12 mouse cellular contexts compared by ENCODE assay signal in genomic region chr13:119648891-119649698, GRCm38 (mm10). TPM values are rescaled to one million over a fixed set of nuclear protein-coding genes. Genes with fewer than 3 reads are reported as not detected.
DNase-seq lines count a peak whose midpoint lies in the region; ATAC-seq and TF ChIP-seq lines count a peak whose summit lies in the region.
"Had no signal": no experiment of that assay in that cellular context is flagged by ENCODE, and none has a peak within 500 bp of the region (broad histone marks: within the 10 kb centered on the region; RNA-seq: fewer than 3 reads in every experiment).

No protein-coding gene starts in this region.

- no peak overlapping the region for H3ac ChIP-seq in myocyte (ENCODE audit: control insufficient read depth, insufficient read length)

- no peaks in the 10 kb centered on the region for H3K36me3 ChIP-seq in hindbrain, embryonic 14.5 days (replicated peaks; ENCODE audit: control insufficient read depth, insufficient read depth)
- H3K36me3 ChIP-seq in myocyte (ENCODE audit: control insufficient read depth, insufficient read depth): no peaks in the 10 kb centered on the region
- no peaks in the 10 kb centered on the region for H3K36me3 ChIP-seq in lung, postnatal 0 days (ENCODE audit: insufficient read depth, low read length)
- H3K36me3 ChIP-seq in thymus, adult 2 months (ENCODE audit: control insufficient read depth, insufficient read depth, low read length): no peaks in the 10 kb centered on the region
- H3K36me3 ChIP-seq: limb, embryonic 12.5 days had no signal

- TF ChIP-seq EP300 in lung, postnatal 0 days (IDR thresholded peaks at IDR 0.05): no peak

- TF ChIP-seq POLR2A in myocyte (IDR thresholded peaks at IDR 0.05; ENCODE audit: insufficient read length, low read depth): no peak
- no peak for TF ChIP-seq POLR2A in thymus, adult 2 months (IDR thresholded peaks at IDR 0.05; ENCODE audit: control insufficient read depth, extremely low read depth, insufficient read depth, low read length, poor library complexity)

- peak overlapping the region; percentile 34 for H3K4me2 ChIP-seq in hindbrain, embryonic 14.5 days (replicated peaks)
- peak overlapping the region; percentile 67 for H3K4me2 ChIP-seq in myocyte (ENCODE audit: low read depth)
- H3K4me2 ChIP-seq in lung, postnatal 0 days (replicated peaks; ENCODE audit: low read depth, low read length): no peak overlapping the region
- H3K4me2 ChIP-seq: limb, embryonic 12.5 days had no signal

- peak overlapping the region; percentile 48 for H3K9ac ChIP-seq in hindbrain, embryonic 14.5 days
- no peak overlapping the region for H3K9ac ChIP-seq in lung, postnatal 0 days (replicated peaks; ENCODE audit: low read depth)
- H3K9ac ChIP-seq: limb, embryonic 12.5 days had no signal

- H3K9me3 ChIP-seq in hindbrain, embryonic 14.5 days (ENCODE audit: control insufficient read depth, low read length): no peaks in the 10 kb centered on the region
- no peaks in the 10 kb centered on the region for H3K9me3 ChIP-seq in lung, postnatal 0 days (ENCODE audit: low read length)
- H3K9me3 ChIP-seq: limb, embryonic 12.5 days had no signal

- H3K4me1 ChIP-seq in hindbrain, embryonic 14.5 days (replicated peaks; ENCODE audit: control insufficient read depth, insufficient read depth, low read length): no peaks in the 10 kb centered on the region; the same call in 1 of the 2 replicates
- H3K4me1 ChIP-seq in lung, postnatal 0 days (ENCODE audit: insufficient read depth, low read depth, low read length): no peaks in the 10 kb centered on the region
- H3K4me1 ChIP-seq in thymus, adult 2 months (replicated peaks; ENCODE audit: control insufficient read depth, insufficient read depth, low read length): 0 out of 2 replicates have a peak, but pooled peaks cover 5% of the 10 kb centered on the region
- H3K4me1 ChIP-seq: limb, embryonic 12.5 days had no signal

- peak; percentile 69; the same call in 1 of the 2 replicates for ATAC-seq in hindbrain, embryonic 14.5 days (ENCODE audit: low FRiP score)
- no peak for ATAC-seq in lung, postnatal 0 days

- no peak overlapping the region for H3K4me3 ChIP-seq in hindbrain, embryonic 14.5 days (replicated peaks; ENCODE audit: low read length)
- H3K4me3 ChIP-seq in myocyte: no peak overlapping the region
- no peak overlapping the region for H3K4me3 ChIP-seq in lung, postnatal 0 days (ENCODE audit: low read depth, low read length)
- no peak overlapping the region for H3K4me3 ChIP-seq in thymus, adult 2 months (ENCODE audit: control insufficient read depth, insufficient read depth, low read length)
- H3K4me3 ChIP-seq: erythroblast, embryonic 14.5 days; limb, embryonic 12.5 days had no signal

- peak; percentile 17 for DNase-seq in kidney, postnatal 10 days
- DNase-seq in kidney, postnatal 14 days: no peak
- peak; percentile 92 for DNase-seq in brain, adult 2 months (ENCODE audit: low read depth, low spot score)
- DNase-seq in hindbrain, embryonic 14.5 days (ENCODE audit: low spot score): no peak
- no peak for DNase-seq in lung, postnatal 0 days (ENCODE audit: low spot score)
- DNase-seq in thymus, postnatal 36 days: no peak
- DNase-seq in thymus, adult 2 months: no peak

- TF ChIP-seq CTCF in lung, postnatal 0 days (IDR thresholded peaks at IDR 0.05): no peak
- no peak for TF ChIP-seq CTCF in thymus, adult 2 months (IDR thresholded peaks at IDR 0.05; ENCODE audit: borderline replicate concordance, control insufficient read depth, extremely low read depth, insufficient read depth, low read length, poor library complexity)

- 49% methylated on average over 15 of the region's 15 CpGs for WGBS in hindbrain, embryonic 14.5 days
- WGBS in lung, postnatal 0 days: 64% methylated on average over 15 of the region's 15 CpGs
- 38% methylated on average over 15 of the region's 15 CpGs for WGBS in thymus, adult 2 months

- H3K79me2 ChIP-seq in myocyte (ENCODE audit: control insufficient read depth, insufficient read depth): no peaks in the 10 kb centered on the region

- H3K27ac ChIP-seq in hindbrain, embryonic 14.5 days: peak overlapping the region; percentile 79
- no peak overlapping the region for H3K27ac ChIP-seq in lung, postnatal 0 days (ENCODE audit: low read length)
- no peak overlapping the region for H3K27ac ChIP-seq in thymus, adult 2 months (ENCODE audit: control insufficient read depth, insufficient read depth, low read length)
- H3K27ac ChIP-seq: limb, embryonic 12.5 days; macrophage had no signal

- no peaks in the 10 kb centered on the region for H3K27me3 ChIP-seq in hindbrain, embryonic 14.5 days (ENCODE audit: control insufficient read depth, insufficient read depth, low read length)
- no peaks in the 10 kb centered on the region for H3K27me3 ChIP-seq in myocyte (ENCODE audit: control insufficient read depth, insufficient read depth, insufficient read length)
- no peaks in the 10 kb centered on the region for H3K27me3 ChIP-seq in lung, postnatal 0 days (replicated peaks; ENCODE audit: insufficient read depth, low read length)
- no peaks in the 10 kb centered on the region for H3K27me3 ChIP-seq in thymus, adult 2 months (ENCODE audit: control insufficient read depth, insufficient read depth, low read length)
- H3K27me3 ChIP-seq: limb, embryonic 12.5 days had no signal

TF ChIP-seq in myocyte, 11 proteins besides CTCF, POLR2A, EP300 and RAD21:
- TF ChIP-seq TCF12 (IDR thresholded peaks at IDR 0.05; ENCODE audit: insufficient read depth, poor library complexity, severe bottlenecking) (no peak), REST (IDR thresholded peaks at IDR 0.05; ENCODE audit: insufficient read depth, insufficient read length) (no peak), TCF3 (IDR thresholded peaks at IDR 0.05; ENCODE audit: insufficient read length, low read depth) (no peak), CEBPB (IDR thresholded peaks at IDR 0.05; ENCODE audit: insufficient read depth, poor library complexity, severe bottlenecking) (no peak)
TF ChIP-seq in myocyte: peak in this region for 0.

RNA-seq across cellular contexts. Expression of gene Ccl28, which starts 25.5 kb away (rescaled TPM):
- 0.40 and 0.53 TPM in 2 replicates for polyA plus RNA-seq in hindbrain, embryonic 14.5 days (2014; fragmentation: Nextera tagmentation; extraction: Ambion mirVana)
- polyA plus RNA-seq in myocyte (2012; fragmentation: generic; extraction: Trizol): not detected
- polyA plus RNA-seq in lung, postnatal 0 days (2015; fragmentation: Nextera tagmentation; extraction: Ambion mirVana): 0.10 and 0.17 TPM in 2 replicates
- 0.06 and 0.09 TPM in 2 replicates for polyA plus RNA-seq in thymus, adult 2 months (2012; rRNA removed)
- polyA plus RNA-seq: erythroblast, embryonic 14.5 days; heart, embryonic 14.5 days; macrophage had no signal

RNA-seq across cellular contexts. Expression of gene Hmgcs1, which starts 41.1 kb away (rescaled TPM):
- polyA plus RNA-seq in hindbrain, embryonic 14.5 days (2014; fragmentation: Nextera tagmentation; extraction: Ambion mirVana): 533 and 643 TPM in 2 replicates
- polyA plus RNA-seq in myocyte (2012; fragmentation: generic; extraction: Trizol): 68.3 TPM
- polyA plus RNA-seq in lung, postnatal 0 days (2015; fragmentation: Nextera tagmentation; extraction: Ambion mirVana): 95.4 and 118 TPM in 2 replicates
- polyA plus RNA-seq in thymus, adult 2 months (2012; rRNA removed): 13.3 and 13.9 TPM in 2 replicates

Comparison
In these comparisons a context has a peak if more than half of its experiments do, and no peak if none do; other contexts are left out.
1. DNase-seq: peak in kidney, postnatal 10 days (single experiment) and brain, adult 2 months (single experiment); none in kidney, postnatal 14 days (single experiment), hindbrain, embryonic 14.5 days (single experiment), lung, postnatal 0 days (single experiment), thymus, postnatal 36 days (0 of 2) and thymus, adult 2 months (single experiment).